Mouse (Mus musculus): ENCODE data around the gene Nudt17. TPM values are rescaled to one million over a fixed set of nuclear protein-coding genes. Genes with fewer than 3 reads are reported as not detected.
"Not testable (repeated sequence)": the region's sequence is repeated elsewhere in the genome, so short reads cannot be mapped to it uniquely, and the experiment has no call there.

The Nudt17 gene
- polyA plus RNA-seq, 1 experiment from 2014 or later: 3.9 TPM

DNA sequence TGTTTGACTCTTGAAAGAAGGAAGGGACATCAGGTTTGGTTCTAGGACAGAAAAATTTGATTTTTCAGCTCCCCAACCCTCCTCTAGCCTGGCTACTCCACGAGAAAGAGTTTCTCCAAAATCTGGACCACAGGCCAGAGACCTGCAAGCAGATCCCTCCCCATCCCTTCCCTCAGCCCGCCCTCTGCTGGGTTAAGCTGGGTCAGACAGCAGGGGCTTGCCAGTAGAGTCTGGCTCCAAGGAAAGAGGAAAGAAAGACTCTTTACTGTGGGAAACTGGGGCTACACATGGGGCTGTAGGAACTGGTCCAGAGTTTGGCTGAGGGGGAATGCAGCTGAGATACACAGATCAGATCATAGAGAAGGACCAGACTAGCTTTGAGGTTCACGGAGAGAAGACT, 15.9 kb downstream of the Nudt17 start:
- in situ Hi-C loops (cut with MboI; ENCODE audit: low pct_unique_long_range_greater_than_20kb): no loop called here
- ATAC-seq: no peak
- POLR2A ChIA-PET: no interaction called here
- no peaks in the 10 kb centered on the region for H3K27me3 ChIP-seq
- no peak for TF ChIP-seq CTCF (IDR thresholded peaks at IDR 0.05)
- no peak for DNase-seq (ENCODE audit: low read depth, low spot score)
- CTCF ChIA-PET: interaction anchor here (1.2 to 1.7 kb wide), 2 partner anchors 9 to 11 kb away, joined by 3 to 5 read pairs; no protein-coding TSS in a partner anchor

DNA sequence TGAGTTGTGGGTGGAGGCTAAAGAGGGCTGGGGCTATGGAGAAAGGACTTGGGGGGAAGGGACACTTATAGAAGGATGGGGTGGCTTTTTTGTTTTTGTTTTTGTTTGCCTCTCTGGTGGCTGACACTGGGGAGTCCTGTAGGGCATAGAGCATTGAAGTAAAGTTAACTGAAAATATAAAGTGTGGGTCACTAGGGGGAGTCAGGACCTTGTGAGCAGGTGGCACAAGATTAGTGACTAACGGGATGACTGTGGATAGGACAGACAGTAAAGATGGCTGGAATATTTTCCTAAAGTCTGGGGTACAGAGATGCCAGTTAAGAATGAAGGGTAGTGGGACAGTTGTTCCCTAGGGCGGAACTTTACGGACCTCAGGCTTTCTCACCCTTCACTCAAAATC, 18.1 kb downstream of the Nudt17 start:
- in situ Hi-C loops (cut with MboI; ENCODE audit: low pct_unique_long_range_greater_than_20kb): no loop called here
- POLR2A ChIA-PET: no interaction called here
- no peak for DNase-seq (ENCODE audit: low read depth, low spot score)
- H3K27me3 ChIP-seq: no peaks in the 10 kb centered on the region
- no peak for TF ChIP-seq CTCF (IDR thresholded peaks at IDR 0.05)
- CTCF ChIA-PET: no interaction called here
- ATAC-seq: no peak

GRCm38 (mm10) chr3:96688854-96689253, 19.5 kb downstream of the Nudt17 start:
- ATAC-seq: no peak

GRCm38 (mm10) chr3:96686057-96686456, 22.3 kb downstream of the Nudt17 start:
- POLR2A ChIA-PET; in situ Hi-C loops (cut with MboI; ENCODE audit: low pct_unique_long_range_greater_than_20kb); H3K27me3 ChIP-seq; ATAC-seq; DNase-seq (ENCODE audit: low read depth, low spot score): not testable (repeated sequence)
- CTCF ChIA-PET: interaction anchor here (0.9 kb wide), 1 partner anchor 47 kb away, joined by 3 read pairs; no protein-coding TSS in a partner anchor

More at GRCm38 (mm10) chr3:96688854-96689253, 19.5 kb downstream of the Nudt17 start:
- no peak for DNase-seq (ENCODE audit: low read depth, low spot score)
- in situ Hi-C loops (cut with MboI; ENCODE audit: low pct_unique_long_range_greater_than_20kb): no loop called here
- ChIA-PET POLR2A (interaction anchor here (0.8 to 1.0 kb wide), 3 partner anchors 8 to 19 kb away, joined by 3 read pairs; partner anchors contain the start of gene Ankrd35), CTCF (interaction anchor here (0.8 to 2.1 kb wide), 4 partner anchors 11 to 147 kb away, joined by 3 to 7 read pairs (median 4); no protein-coding TSS in a partner anchor)
- TF ChIP-seq CTCF (IDR thresholded peaks at IDR 0.05): no peak
- H3K27me3 ChIP-seq: no peaks in the 10 kb centered on the region

- POLR2A ChIA-PET: interaction anchor here (1.1 to 1.2 kb wide), 2 partner anchors 11 to 22 kb away, joined by 3 to 4 read pairs; partner anchors contain the start of gene Pias3
- DNase-seq (ENCODE audit: low read depth, low spot score) (no peak), ATAC-seq (no peak)
- in situ Hi-C loops (cut with MboI; ENCODE audit: low pct_unique_long_range_greater_than_20kb): no loop called here
- H3K27me3 ChIP-seq: no peaks in the 10 kb centered on the region
- CTCF ChIA-PET: interaction anchor here (0.8 to 1.5 kb wide), 4 partner anchors 15 to 22 kb away, joined by 3 to 4 read pairs (median 3); partner anchors contain the start of gene Ankrd35
- TF ChIP-seq CTCF (IDR thresholded peaks at IDR 0.05): no peak
Observed at GRCm38 (mm10) chr3:96684822-96685156, 23.6 kb downstream of the Nudt17 start.

- in situ Hi-C loops (cut with MboI; ENCODE audit: low pct_unique_long_range_greater_than_20kb): no loop called here
- no peak for TF ChIP-seq CTCF (IDR thresholded peaks at IDR 0.05)
- no peaks in the 10 kb centered on the region for H3K27me3 ChIP-seq
- POLR2A ChIA-PET: interaction anchor here (1.1 to 1.2 kb wide), 2 partner anchors 12 to 23 kb away, joined by 3 to 4 read pairs; partner anchors contain the start of gene Pias3
- CTCF ChIA-PET: interaction anchor here (1.3 to 2.0 kb wide), 4 partner anchors 9 to 21 kb away, joined by 3 to 5 read pairs (median 4); partner anchors contain the start of gene Ankrd35
- no peak for ATAC-seq
- DNase-seq (ENCODE audit: low read depth, low spot score): no peak
Observed at GRCm38 (mm10) chr3:96684151-96684821, 24.1 kb downstream of the Nudt17 start.

DNA sequence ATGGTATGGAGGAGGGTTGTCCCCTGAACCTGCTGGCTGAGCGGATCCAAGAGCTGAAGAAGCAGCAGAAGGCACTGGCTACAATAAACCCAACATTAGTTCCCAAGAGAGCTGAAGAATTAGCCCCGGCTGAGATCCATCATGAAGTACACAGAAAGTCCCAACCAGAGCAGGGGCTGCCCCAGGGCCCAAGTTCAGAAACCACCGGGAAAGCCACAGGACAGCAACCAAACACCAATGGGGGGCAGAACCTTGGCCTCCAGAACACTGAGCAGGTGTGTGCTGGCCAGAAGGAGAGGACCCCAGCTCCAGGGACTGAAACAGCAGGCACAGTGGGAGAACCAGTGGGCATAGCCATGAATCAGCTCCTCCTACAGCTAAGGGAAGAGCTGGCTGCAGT, 24.9 kb downstream of the Nudt17 start:
- no peak for ATAC-seq
- ChIA-PET POLR2A (interaction anchor here (1.1 kb wide), 1 partner anchor 13 kb away, joined by 3 read pairs; the partner anchor contains the start of gene Pias3), CTCF (interaction anchor here (1.4 to 2.0 kb wide), 2 partner anchors 10 to 13 kb away, joined by 3 to 5 read pairs; partner anchors contain the start of gene Ankrd35)
- no peak for DNase-seq (ENCODE audit: low read depth, low spot score)
- in situ Hi-C loops (cut with MboI; ENCODE audit: low pct_unique_long_range_greater_than_20kb): no loop called here
- TF ChIP-seq CTCF (IDR thresholded peaks at IDR 0.05): no peak
- H3K27me3 ChIP-seq: no peaks in the 10 kb centered on the region

GRCm38 (mm10) chr3:96680269-96680956, 27.9 kb downstream of the Nudt17 start:
- in situ Hi-C loops (cut with MboI; ENCODE audit: low pct_unique_long_range_greater_than_20kb): no loop called here
- ChIA-PET CTCF (interaction anchor here (1.6 kb wide), 1 partner anchor 19 kb away, joined by 3 read pairs; no protein-coding TSS in a partner anchor), POLR2A (interaction anchor here (0.7 to 1.2 kb wide), 2 partner anchors 9 to 14 kb away, joined by 3 read pairs; no protein-coding TSS in a partner anchor)
- no peak for TF ChIP-seq CTCF (IDR thresholded peaks at IDR 0.05)
- H3K27me3 ChIP-seq: no peaks in the 10 kb centered on the region
- DNase-seq (ENCODE audit: low read depth, low spot score) (no peak), ATAC-seq (no peak)

- DNase-seq (ENCODE audit: low read depth, low spot score) (no peak), ATAC-seq (peak; percentile 64)
- TF ChIP-seq CTCF (IDR thresholded peaks at IDR 0.05): no peak
- CTCF ChIA-PET: interaction anchor here (1.2 to 1.4 kb wide), 2 partner anchors 11 to 34 kb away, joined by 3 to 5 read pairs; partner anchors contain the start of gene Itga10
- in situ Hi-C loops (cut with MboI; ENCODE audit: low pct_unique_long_range_greater_than_20kb): no loop called here
- H3K27me3 ChIP-seq: no peaks in the 10 kb centered on the region
- POLR2A ChIA-PET: interaction anchor here (0.6 to 1.6 kb wide), 4 partner anchors 10 to 19 kb away, joined by 3 to 4 read pairs (median 4); partner anchors contain the start of gene Pias3
Observed at GRCm38 (mm10) chr3:96679159-96679674, 29.1 kb downstream of the Nudt17 start.

DNA sequence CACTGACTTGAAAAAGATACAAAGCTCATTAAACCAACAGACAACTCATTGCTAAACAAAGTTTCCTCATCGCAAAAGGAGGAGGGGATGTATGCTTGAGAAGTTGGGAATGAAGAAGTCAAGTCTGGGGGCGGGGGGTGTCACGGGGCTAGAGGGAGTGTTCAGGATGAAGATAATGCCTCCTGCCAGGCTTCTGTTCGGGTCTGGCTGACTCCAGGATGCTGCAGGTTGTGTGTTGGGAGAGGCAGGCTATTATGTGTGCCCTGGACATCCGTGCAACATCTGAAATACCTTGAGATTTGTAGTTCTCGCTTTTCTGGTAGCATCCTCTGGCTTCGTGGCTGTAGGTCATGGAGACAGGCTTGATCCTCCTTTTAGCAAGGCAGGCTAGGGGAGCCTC, 29.9 kb downstream of the Nudt17 start:
- no peak for ATAC-seq
- in situ Hi-C loops (cut with MboI; ENCODE audit: low pct_unique_long_range_greater_than_20kb): no loop called here
- no peaks in the 10 kb centered on the region for H3K27me3 ChIP-seq
- CTCF ChIA-PET: interaction anchor here (1.2 to 1.4 kb wide), 2 partner anchors 10 to 33 kb away, joined by 3 to 5 read pairs; partner anchors contain the start of gene Itga10
- no peak for DNase-seq (ENCODE audit: low read depth, low spot score)
- POLR2A ChIA-PET: interaction anchor here (0.5 to 1.6 kb wide), 2 partner anchors 15 to 17 kb away, joined by 3 to 4 read pairs; no protein-coding TSS in a partner anchor
- TF ChIP-seq CTCF (IDR thresholded peaks at IDR 0.05): no peak

Measured in Patski (cell line).